Mouse (Mus musculus): ENCODE measurements at regions not wholly inside any gene's neighbourhood (a gene's known extent, or its start where the extent isn't known, plus 50 kb on each side); places are given as distances from the start of the nearest gene placed in this dataset.

DNA sequence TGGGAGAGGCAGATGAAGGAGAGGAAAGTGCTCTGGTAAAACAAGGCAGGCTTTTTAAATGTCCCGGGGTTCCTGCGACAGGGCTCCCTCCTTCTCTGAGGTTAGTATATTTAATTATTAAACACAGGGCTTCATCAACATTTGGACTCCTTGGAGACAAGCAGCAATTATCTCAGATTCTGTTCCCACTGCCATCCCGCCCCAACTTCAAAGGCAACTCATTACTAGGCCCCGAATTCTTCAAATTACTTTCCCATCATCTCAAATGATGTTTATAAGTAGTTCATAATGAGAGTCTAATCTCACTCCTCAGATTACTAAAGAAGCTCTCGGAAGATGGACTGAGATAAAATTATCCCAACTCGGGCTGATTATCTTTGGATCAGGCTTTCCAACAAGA lies 215.1 kb downstream of the Enc1 start:
- no peak overlapping the region for H3K9ac ChIP-seq (ENCODE audit: control insufficient read depth, low read depth, low read length, poor library complexity, severe bottlenecking)
- H3K36me3 ChIP-seq (ENCODE audit: control insufficient read depth in 1 of 2, insufficient read depth in 2 of 2, low read length in 2 of 2), result peaks cover 0 to 5% of the 10 kb centered on the region in 2 experiments; a peak in 2 of 4 replicates
- H3K27me3 ChIP-seq (ENCODE audit: control insufficient read depth in 1 of 2, insufficient read depth in 2 of 2, low read length in 2 of 2), result no peaks in the 10 kb centered on the region
- DNase-seq (ENCODE audit: low read depth, low spot score), result no peak
- no peak for TF ChIP-seq TCF12 (IDR thresholded peaks at IDR 0.05; ENCODE audit: low read depth, low read length)
- TF ChIP-seq GATA1 (IDR thresholded peaks at IDR 0.05; ENCODE audit: low read depth, low read length), result no peak
- no peak for TF ChIP-seq MAX (IDR thresholded peaks at IDR 0.05; ENCODE audit: low read length)
- TF ChIP-seq JUND (IDR thresholded peaks at IDR 0.05; ENCODE audit: low read depth, low read length), result no peak
- TF ChIP-seq UBTF (IDR thresholded peaks at IDR 0.05; ENCODE audit: borderline replicate concordance, insufficient read depth, low read depth, low read length), result no peak
- no peak for TF ChIP-seq CHD2 (IDR thresholded peaks at IDR 0.05; ENCODE audit: low read length)
- TF ChIP-seq CTCF (IDR thresholded peaks at IDR 0.05 in 2 of 3, conservative IDR thresholded peaks at IDR 0.05 in 1 of 3; ENCODE audit: control insufficient read depth in 1 of 3, insufficient read depth in 1 of 3, low read depth in 2 of 3, low read length in 3 of 3, poor library complexity in 1 of 3, severe bottlenecking in 1 of 3), result no peak
- no peak for TF ChIP-seq ZNF384 (IDR thresholded peaks at IDR 0.05; ENCODE audit: low read depth, low read length)
- no peak for TF ChIP-seq CHD1 (IDR thresholded peaks at IDR 0.05; ENCODE audit: low read depth, low read length)
- TF ChIP-seq NELFE (IDR thresholded peaks at IDR 0.05; ENCODE audit: low read depth, low read length), result no peak
- no peak for TF ChIP-seq BHLHE40 (IDR thresholded peaks at IDR 0.05; ENCODE audit: borderline replicate concordance, low read depth, low read length)
- TF ChIP-seq GABPA (IDR thresholded peaks at IDR 0.05; ENCODE audit: low read depth, low read length), result no peak
- peaks cover 13 to 22% of the 10 kb centered on the region in 2 experiments for H3K4me1 ChIP-seq (ENCODE audit: control insufficient read depth in 1 of 2, insufficient read depth in 2 of 2, low read length in 2 of 2)
- H3K79me2 ChIP-seq (ENCODE audit: control insufficient read depth, insufficient read depth, low read length, poor library complexity), result no peaks in the 10 kb centered on the region
- no peak overlapping the region for H3K4me3 ChIP-seq (ENCODE audit: control insufficient read depth in 1 of 2, insufficient read depth in 1 of 2, low read depth in 2 of 2, low read length in 2 of 2)
- H3K9me3 ChIP-seq (replicated peaks; ENCODE audit: insufficient read depth, low read length), result no peaks in the 10 kb centered on the region
- H3K27ac ChIP-seq (ENCODE audit: control insufficient read depth, low read depth, low read length), result no peak overlapping the region

- peaks cover 12 to 19% of the 10 kb centered on the region in 2 experiments for H3K4me1 ChIP-seq (ENCODE audit: control insufficient read depth in 1 of 2, insufficient read depth in 2 of 2, low read length in 2 of 2)
- H3K79me2 ChIP-seq (ENCODE audit: control insufficient read depth, insufficient read depth, low read length, poor library complexity), result no peaks in the 10 kb centered on the region
- no peak overlapping the region for H3K9ac ChIP-seq (ENCODE audit: control insufficient read depth, low read depth, low read length, poor library complexity, severe bottlenecking)
- no peaks in the 10 kb centered on the region for H3K9me3 ChIP-seq (replicated peaks; ENCODE audit: insufficient read depth, low read length)
- TF ChIP-seq ZC3H11A (IDR thresholded peaks at IDR 0.05; ENCODE audit: low read depth, low read length), result no peak
- TF ChIP-seq NELFE (IDR thresholded peaks at IDR 0.05; ENCODE audit: low read depth, low read length), result no peak
- TF ChIP-seq E2F4 (IDR thresholded peaks at IDR 0.05; ENCODE audit: borderline replicate concordance, low read depth, low read length), result no peak
- no peak for TF ChIP-seq TCF12 (IDR thresholded peaks at IDR 0.05; ENCODE audit: low read depth, low read length)
- no peak overlapping the region for H3K27ac ChIP-seq (ENCODE audit: control insufficient read depth, low read depth, low read length)
- peaks cover 0 to 4% of the 10 kb centered on the region in 2 experiments; a peak in 2 of 4 replicates for H3K36me3 ChIP-seq (ENCODE audit: control insufficient read depth in 1 of 2, insufficient read depth in 2 of 2, low read length in 2 of 2)
- no peak overlapping the region for H3K4me3 ChIP-seq (ENCODE audit: control insufficient read depth in 1 of 2, insufficient read depth in 1 of 2, low read depth in 2 of 2, low read length in 2 of 2)
- DNase-seq (ENCODE audit: low read depth, low spot score), result no peak
- H3K27me3 ChIP-seq (ENCODE audit: control insufficient read depth in 1 of 2, insufficient read depth in 2 of 2, low read length in 2 of 2), result no peaks in the 10 kb centered on the region
Measured at GRCm38 (mm10) chr13:97454715-97455114, 213.8 kb downstream of the Enc1 start.

- no peaks in the 10 kb centered on the region for H3K27me3 ChIP-seq (ENCODE audit: control insufficient read depth in 1 of 2, insufficient read depth in 2 of 2, low read length in 2 of 2)
- H3K27ac ChIP-seq (ENCODE audit: control insufficient read depth, low read depth, low read length), result no peak overlapping the region
- no peak overlapping the region; a peak in 1 of 4 replicates for H3K4me3 ChIP-seq (ENCODE audit: control insufficient read depth in 1 of 2, insufficient read depth in 1 of 2, low read depth in 2 of 2, low read length in 2 of 2)
- TF ChIP-seq KAT2A (conservative IDR thresholded peaks at IDR 0.05; ENCODE audit: low read depth, low read length) (no peak), POLR2A (IDR thresholded peaks at IDR 0.05; ENCODE audit: control insufficient read depth in 1 of 2, insufficient read depth in 1 of 2, low read depth in 1 of 2, low read length in 2 of 2, poor library complexity in 1 of 2) (no peak)
- H3K79me2 ChIP-seq (ENCODE audit: control insufficient read depth, insufficient read depth, low read length, poor library complexity), result no peaks in the 10 kb centered on the region
- H3K4me1 ChIP-seq (ENCODE audit: control insufficient read depth in 1 of 2, insufficient read depth in 2 of 2, low read length in 2 of 2), result peaks cover 12 to 19% of the 10 kb centered on the region in 2 experiments
- no peak overlapping the region for H3K9ac ChIP-seq (ENCODE audit: control insufficient read depth, low read depth, low read length, poor library complexity, severe bottlenecking)
- DNase-seq (ENCODE audit: low read depth, low spot score), result no peak
- no peaks in the 10 kb centered on the region for H3K9me3 ChIP-seq (replicated peaks; ENCODE audit: insufficient read depth, low read length)
- H3K36me3 ChIP-seq (ENCODE audit: control insufficient read depth in 1 of 2, insufficient read depth in 2 of 2, low read length in 2 of 2), result peaks cover 0 to 4% of the 10 kb centered on the region in 2 experiments; a peak in 2 of 4 replicates
Measured at GRCm38 (mm10) chr13:97453469-97453868, 212.6 kb downstream of the Enc1 start.

Data from MEL (cell line).